Mouse (Mus musculus) small intestine, adult 2 months (tissue): ENCODE results near the gene Larp4. TPM values are rescaled to one million over a fixed set of nuclear protein-coding genes. Genes with fewer than 3 reads are reported as not detected.
A peak's percentile ranks its signal among the peaks of the same experiment; 100 is the strongest.

ENCODE experiments used
- H3K27ac ChIP-seq: fragments of 200-500 bp; 2 replicates; pipeline ENCODE4 v1.5.1; 2012; ENCODE audit warnings: low read depth, low read length, control low read depth, inconsistent platforms; ENCODE audit not compliant: insufficient read depth
- H3K27me3 ChIP-seq: fragments of 200-500 bp; 2 replicates; pipeline ENCODE4 v1.6.1; 2012; ENCODE audit warnings: mild to moderate bottlenecking, moderate library complexity, low read length, inconsistent platforms; ENCODE audit not compliant: control insufficient read depth, insufficient read depth
- H3K36me3 ChIP-seq: fragments of 200-500 bp; 2 replicates; pipeline ENCODE4 v1.6.1; 2012; ENCODE audit warnings: mild to moderate bottlenecking, low read length, control low read depth, inconsistent platforms; ENCODE audit not compliant: control insufficient read depth, insufficient read depth
- H3K4me1 ChIP-seq: fragments of 200-500 bp; 2 replicates; pipeline ENCODE4 v1.6.1; 2012; ENCODE audit warnings: low read length, inconsistent platforms, mixed read lengths; ENCODE audit not compliant: control insufficient read depth, insufficient read depth, insufficient read length
- H3K4me3 ChIP-seq: fragments of 200-500 bp; 2 replicates; pipeline ENCODE4 v1.5.1; 2012; ENCODE audit warnings: low read depth, mild to moderate bottlenecking, control low read depth, inconsistent platforms, low read length, moderate library complexity
- CTCF ChIP-seq: fragments of 200-500 bp; IDR thresholded peaks from 2 replicates; pipeline ENCODE4 v1.5.1; 2012; ENCODE audit warnings: low read depth, mild to moderate bottlenecking, control low read depth, inconsistent platforms, low read length, moderate library complexity, mixed read lengths; ENCODE audit not compliant: insufficient replicate concordance, insufficient read length; ENCODE audit errors: extremely low read depth
- POLR2A ChIP-seq: fragments of 200-500 bp; IDR thresholded peaks from 2 replicates; pipeline ENCODE4 v1.6.1; 2012; ENCODE audit warnings: low read depth, mild to moderate bottlenecking, control low read depth, inconsistent platforms, low read length, moderate library complexity
- WGBS: fragments of 180-500 bp; shearing (Covaris S2); methylation state at CpG from one replicate; pipeline ENCODE4 v1.1.7; 2018; 5-methylcytosine and 5-hydroxymethylcytosine counted together
- polyA plus RNA-seq: library from polyadenylated mRNA; depleted of rRNA; stranded (reverse); fragments of >200 nt; gene quantifications from 2 replicates; pipeline ENCODE4 v1.2.3, GENCODE M21; 2012; rRNA removed

Larp4 gene
- polyA plus RNA-seq, 1 experiment: 30.7 TPM

DNA sequence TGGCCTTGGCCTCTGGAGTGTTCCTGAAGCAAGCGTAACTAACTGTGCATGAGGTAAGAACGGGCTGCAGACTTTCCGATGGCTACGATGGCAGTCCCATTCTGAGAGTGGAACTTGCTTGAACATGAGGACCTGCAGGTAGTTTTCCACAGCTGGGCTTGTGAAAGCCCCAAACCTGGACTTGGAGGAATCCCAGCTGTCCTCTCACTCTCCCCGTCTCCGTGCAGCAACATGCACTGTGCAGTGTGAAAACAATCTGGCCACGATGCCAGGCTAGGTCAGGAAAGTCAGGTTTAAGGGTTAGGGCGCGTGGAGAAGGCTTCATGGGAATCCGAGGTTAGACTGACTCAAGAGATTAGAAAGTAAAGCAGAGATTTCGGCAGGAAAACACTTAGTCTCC, 89.0 kb downstream of the Larp4 start:
- peaks cover 25% of the 10 kb centered on the region for H3K4me1 ChIP-seq
- H3K4me3 ChIP-seq: no peak overlapping the region
- TF ChIP-seq POLR2A (no peak), CTCF (no peak)
- H3K27me3 ChIP-seq: no peaks in the 10 kb centered on the region
- WGBS: 67% methylated on average over 11 of the region's 11 CpGs
- no peaks in the 10 kb centered on the region for H3K36me3 ChIP-seq
- H3K27ac ChIP-seq: no peak overlapping the region

DNA sequence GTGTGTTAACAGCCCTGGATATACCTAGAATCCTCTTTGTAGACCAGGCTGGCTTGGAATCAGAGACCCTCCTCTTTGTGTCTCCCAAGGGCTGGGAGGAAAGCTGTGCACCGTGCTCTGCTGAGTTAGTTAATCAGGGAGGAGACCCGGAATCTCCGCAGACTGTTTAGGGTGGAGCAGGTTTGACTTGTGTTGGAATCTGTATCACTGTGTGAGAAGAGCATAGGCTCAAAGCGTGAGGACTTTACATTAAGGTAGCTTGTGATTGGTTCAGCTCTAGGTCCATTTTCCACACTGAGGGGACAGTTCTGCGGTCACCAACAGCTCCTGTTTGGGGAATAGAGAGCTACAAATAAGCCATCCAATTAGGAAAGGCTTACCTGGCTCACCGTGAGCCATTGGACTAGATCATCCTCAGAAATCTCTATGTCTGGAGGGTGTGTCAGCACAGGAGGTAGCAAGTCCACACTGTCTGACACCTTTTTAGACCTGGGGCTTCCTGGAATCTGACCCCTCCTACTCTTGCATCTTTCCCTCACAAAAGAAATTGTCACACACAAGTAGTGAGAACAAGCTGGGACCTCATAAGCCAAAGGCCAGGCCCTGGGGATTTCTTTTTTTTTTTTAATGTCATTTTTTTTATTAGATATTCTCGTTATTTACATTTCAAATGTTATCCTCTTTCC, 89.9 kb downstream of the Larp4 start:
- Histone ChIP-seq H3K36me3 (no peaks in the 10 kb centered on the region), H3K4me3 (no peak overlapping the region), H3K4me1 (peaks cover 26% of the 10 kb centered on the region), H3K27ac (no peak overlapping the region), H3K27me3 (no peaks in the 10 kb centered on the region)
- TF ChIP-seq POLR2A: no peak
- no peak for TF ChIP-seq CTCF
- WGBS: 63% methylated on average over 7 of the region's 7 CpGs

DNA sequence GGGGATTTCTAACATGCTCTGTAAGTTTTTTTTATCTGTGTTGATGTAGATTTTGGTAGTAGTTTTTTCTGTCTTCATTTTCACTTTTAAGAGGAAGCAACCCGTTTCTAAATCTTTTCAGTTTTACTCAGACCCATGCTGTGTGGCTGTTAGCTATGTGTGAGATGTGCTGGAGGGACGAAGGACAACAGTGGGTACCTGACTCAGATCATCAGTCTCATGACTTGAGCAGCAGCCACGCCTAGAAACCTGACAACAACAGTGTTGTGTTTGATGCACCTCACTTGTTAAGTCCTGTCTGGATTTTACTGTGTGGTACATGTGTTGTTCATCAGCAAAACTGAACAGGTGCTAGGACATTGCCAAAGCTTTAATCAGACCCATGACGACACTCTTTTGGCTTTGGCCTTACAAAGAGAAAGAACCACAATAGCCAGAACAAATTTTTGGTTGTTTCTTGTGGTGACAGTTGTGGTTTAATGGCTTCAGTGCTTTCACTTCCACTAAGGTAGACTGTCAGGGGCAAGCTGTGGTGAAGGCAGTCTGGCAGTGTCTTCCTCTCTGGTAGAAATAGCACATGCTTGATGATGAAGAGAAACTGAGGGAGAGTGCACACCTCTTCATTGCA, 90.8 kb downstream of the Larp4 start:
- no peak overlapping the region for H3K4me3 ChIP-seq
- TF ChIP-seq CTCF: no peak
- no peak for TF ChIP-seq POLR2A
- no peak overlapping the region for H3K27ac ChIP-seq
- no peaks in the 10 kb centered on the region for H3K27me3 ChIP-seq
- peaks cover 26% of the 10 kb centered on the region for H3K4me1 ChIP-seq
- no peaks in the 10 kb centered on the region for H3K36me3 ChIP-seq
- WGBS: 69% methylated on average over 4 of the region's 4 CpGs

- 95% methylated on average over 3 of the region's 3 CpGs for WGBS
- Histone ChIP-seq H3K27me3 (no peaks in the 10 kb centered on the region), H3K4me3 (no peak overlapping the region), H3K27ac (no peak overlapping the region), H3K36me3 (no peaks in the 10 kb centered on the region), H3K4me1 (peaks cover 26% of the 10 kb centered on the region)
- no peak for TF ChIP-seq CTCF
- TF ChIP-seq POLR2A: no peak
These were observed 91.5 kb downstream of the Larp4 start for GRCm38 (mm10) chr15:100061377-100061776.

- WGBS: 32% methylated on average over 13 of the region's 13 CpGs
- H3K27me3 ChIP-seq: no peaks in the 10 kb centered on the region
- H3K4me1 ChIP-seq: peaks cover 31% of the 10 kb centered on the region
- no peak overlapping the region for H3K4me3 ChIP-seq
- peak overlapping the region; percentile 86 for H3K27ac ChIP-seq
- no peak for TF ChIP-seq POLR2A
- TF ChIP-seq CTCF: no peak
- no peaks in the 10 kb centered on the region for H3K36me3 ChIP-seq
These were observed 93.4 kb downstream of the Larp4 start for GRCm38 (mm10) chr15:100063229-100063773.

Other genes with a start within 250 kb of the Larp4 start
- gene Cox14, start 244.4 kb upstream of the Larp4 start, polyA plus RNA-seq: 301 and 397 TPM in 2 replicates
- gene Cers5, start 197.2 kb upstream of the Larp4 start, polyA plus RNA-seq: 6.9 and 8.2 TPM in 2 replicates
- gene Lima1, start 94.6 kb upstream of the Larp4 start, polyA plus RNA-seq: 26.1 and 47.7 TPM in 2 replicates
- gene Fam186a, start 3.0 kb upstream of the Larp4 start, polyA plus RNA-seq: not detected in 2 replicates
- gene Dip2b, start 68.6 kb downstream of the Larp4 start, polyA plus RNA-seq: 3.8 and 5.8 TPM in 2 replicates